Mouse (Mus musculus): ENCODE measurements around the gene Hipk4.
"Not testable (repeated sequence)": the region's sequence is repeated elsewhere in the genome, so short reads cannot be mapped to it uniquely, and the experiment has no call there.

The Hipk4 gene

DNA sequence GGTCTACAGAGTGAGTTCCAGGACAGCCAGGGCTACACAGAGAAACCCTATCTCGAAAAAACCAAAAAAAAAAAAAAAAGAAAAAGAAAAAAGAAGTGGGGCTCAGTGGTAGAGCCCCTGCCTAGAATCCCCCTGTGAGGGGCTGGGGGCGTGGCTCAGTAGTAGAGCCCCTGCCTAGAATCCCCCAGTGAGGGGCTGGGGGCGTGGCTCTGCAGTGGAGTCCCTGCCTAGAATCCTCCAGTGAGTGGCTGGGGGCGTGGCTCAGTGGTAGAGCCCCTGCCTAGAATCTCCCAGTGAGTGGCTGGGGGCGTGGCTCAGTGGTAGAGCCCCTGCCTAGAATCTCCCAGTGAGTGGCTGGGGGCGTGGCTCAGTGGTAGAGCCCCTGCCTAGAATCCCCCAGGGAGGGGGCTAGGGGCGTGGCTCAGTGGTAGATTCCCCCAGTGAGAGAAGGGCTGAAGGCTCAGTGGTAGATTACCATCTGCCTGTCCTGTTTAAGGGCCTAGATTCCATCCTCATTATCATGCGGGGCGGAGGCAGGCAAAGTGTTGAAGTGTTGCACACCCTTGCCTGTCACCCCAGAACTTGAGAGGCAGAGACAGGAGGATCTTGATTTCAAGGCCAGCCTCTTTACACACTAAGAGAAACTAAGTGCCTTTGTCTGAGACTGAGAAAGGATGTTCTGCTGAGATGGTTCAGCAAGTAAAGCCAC, 28.3 kb upstream of the Hipk4 start:
- DNase-seq (ENCODE audit: low read depth) = not testable (repeated sequence)

DNA sequence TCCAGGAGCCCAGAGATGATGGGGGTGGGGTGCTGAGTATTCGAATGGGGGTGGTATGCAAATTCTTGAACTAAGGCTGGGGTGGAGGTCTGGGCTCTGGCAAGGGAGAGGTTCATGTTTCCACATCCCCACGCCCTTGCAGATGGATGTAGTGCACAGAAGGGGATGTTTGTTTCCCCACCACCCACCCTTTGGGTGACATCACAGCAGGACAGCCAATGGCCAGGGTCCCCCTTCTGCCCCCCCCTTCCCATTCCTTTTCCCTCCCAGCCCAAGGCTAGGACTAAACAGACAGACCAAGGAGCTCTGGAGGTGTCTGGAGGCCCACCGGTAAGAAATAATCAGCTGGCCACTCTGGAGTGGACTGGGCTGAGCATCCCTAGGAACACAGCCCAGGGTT, 24.0 kb upstream of the Hipk4 start, which contains the start of gene Prx:
Gene Prx, plus strand, starts transcription at position 289 of the 400 bp plus-strand sequence.
- no peak for DNase-seq (ENCODE audit: low read depth)

DNA sequence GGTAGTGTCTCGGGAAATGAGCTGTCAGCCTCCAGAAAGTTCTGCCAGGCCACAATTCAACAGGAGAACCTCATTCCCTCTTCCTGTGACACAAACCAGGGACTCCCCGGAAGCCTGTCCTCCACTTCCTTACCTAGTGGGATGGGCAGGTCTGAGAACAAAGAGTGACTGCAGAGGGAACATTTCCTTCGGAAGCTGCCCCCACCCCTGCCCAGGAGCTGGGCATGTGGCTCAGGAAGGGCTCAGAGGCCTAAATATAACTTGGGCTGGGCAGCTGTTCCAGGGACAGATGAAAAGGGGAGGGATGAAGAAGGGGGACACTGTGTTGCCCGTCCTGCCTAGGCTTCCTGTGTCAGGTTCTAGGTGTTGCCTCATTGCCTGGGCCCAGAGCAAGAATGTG, 21.4 kb upstream of the Hipk4 start:
- DNase-seq (ENCODE audit: low read depth) = no peak

GRCm38 (mm10) chr7:27506765-27507370, 16.2 kb upstream of the Hipk4 start:
- DNase-seq (ENCODE audit: low read depth) = no peak

GRCm38 (mm10) chr7:27507711-27508647, 15.1 kb upstream of the Hipk4 start:
- peak; percentile 98 for DNase-seq (ENCODE audit: low read depth)

DNA sequence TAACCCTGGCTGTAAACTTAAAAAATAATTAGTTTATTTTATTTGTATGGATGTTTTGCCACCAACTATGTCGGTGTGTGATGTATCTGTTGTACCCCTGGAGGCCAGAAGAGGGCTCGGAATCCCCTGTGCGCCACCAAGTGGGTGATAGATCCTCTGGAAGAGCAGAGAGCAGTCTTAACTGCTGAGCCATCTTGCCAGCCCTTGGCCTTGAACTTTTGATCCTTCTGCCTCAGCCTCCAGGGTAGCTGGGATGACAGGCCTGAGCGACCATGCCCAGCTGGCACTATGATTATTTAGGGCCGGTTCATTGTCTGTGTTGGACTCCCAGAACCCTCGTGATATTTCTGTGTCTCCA, 14.4 kb upstream of the Hipk4 start:
- DNase-seq (ENCODE audit: low read depth) = peak; percentile 73

- DNase-seq (ENCODE audit: low read depth) = no peak
Observed at GRCm38 (mm10) chr7:27510809-27511208, 12.3 kb upstream of the Hipk4 start.

- no peak for DNase-seq (ENCODE audit: low read depth)
Observed at GRCm38 (mm10) chr7:27514961-27515360, 8.1 kb upstream of the Hipk4 start.

DNA sequence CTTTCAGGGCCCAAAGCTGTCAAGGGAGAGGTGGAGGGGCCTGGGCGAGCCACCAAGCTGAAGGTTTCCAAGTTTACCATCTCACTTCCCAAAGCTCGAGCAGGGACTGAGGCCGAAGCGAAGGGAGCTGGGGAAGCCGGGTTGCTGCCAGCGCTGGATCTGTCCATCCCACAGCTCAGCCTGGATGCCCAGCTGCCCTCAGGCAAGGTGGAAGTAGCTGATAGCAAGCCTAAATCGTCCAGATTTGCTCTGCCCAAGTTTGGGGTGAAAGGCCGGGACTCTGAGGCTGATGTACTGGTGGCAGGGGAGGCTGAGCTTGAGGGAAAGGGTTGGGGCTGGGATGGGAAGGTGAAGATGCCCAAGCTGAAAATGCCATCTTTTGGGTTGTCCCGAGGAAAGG, 4.8 kb upstream of the Hipk4 start:
- no peak for DNase-seq (ENCODE audit: low read depth)

DNA sequence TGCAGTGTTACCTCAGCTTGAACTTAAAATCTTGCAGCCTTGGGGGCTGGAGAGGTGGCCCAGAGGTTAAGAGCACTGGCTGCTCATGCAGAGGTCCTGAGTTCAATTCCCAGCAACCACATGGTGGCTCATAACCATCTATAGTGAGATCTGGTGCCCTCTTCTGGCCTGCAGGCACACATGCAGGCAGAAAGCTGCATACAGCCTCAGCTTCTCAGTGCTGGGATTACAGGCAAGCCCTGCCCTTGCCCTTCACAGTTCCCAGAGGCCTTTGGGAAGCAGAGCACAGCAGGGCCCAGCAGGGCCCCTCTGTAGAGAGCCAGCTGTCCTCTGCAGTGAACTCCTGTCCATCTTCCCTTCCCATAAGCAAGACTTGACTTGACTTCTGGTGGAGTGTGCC, 3.0 kb upstream of the Hipk4 start:
- DNase-seq (ENCODE audit: low read depth) = no peak

- no peak for DNase-seq (ENCODE audit: low read depth)
Observed at GRCm38 (mm10) chr7:27520599-27520998, 2.5 kb upstream of the Hipk4 start.

DNA sequence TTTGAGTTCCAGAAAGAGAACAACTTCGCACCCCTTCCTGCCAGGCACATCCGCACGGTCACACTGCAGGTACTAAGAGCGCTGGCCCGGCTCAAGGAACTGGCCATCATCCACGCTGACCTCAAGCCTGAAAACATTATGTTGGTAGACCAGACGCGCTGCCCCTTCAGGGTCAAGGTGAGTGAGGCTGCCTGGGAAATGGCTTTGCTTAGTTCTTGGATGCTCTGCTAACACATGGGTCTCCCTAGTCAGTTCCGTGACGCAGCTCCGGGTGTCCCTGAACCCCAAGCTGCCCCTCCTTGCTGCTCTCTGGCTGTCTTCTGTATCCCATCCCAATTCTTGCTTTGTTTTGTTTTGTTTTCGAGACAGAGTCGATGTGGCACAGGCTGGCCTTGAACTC, 738 bp downstream of the Hipk4 start:
- no peak for DNase-seq (ENCODE audit: low read depth)

- peak; percentile 88 for DNase-seq (ENCODE audit: low read depth)
Observed at GRCm38 (mm10) chr7:27526039-27526827, 3.2 kb downstream of the Hipk4 start.

DNA sequence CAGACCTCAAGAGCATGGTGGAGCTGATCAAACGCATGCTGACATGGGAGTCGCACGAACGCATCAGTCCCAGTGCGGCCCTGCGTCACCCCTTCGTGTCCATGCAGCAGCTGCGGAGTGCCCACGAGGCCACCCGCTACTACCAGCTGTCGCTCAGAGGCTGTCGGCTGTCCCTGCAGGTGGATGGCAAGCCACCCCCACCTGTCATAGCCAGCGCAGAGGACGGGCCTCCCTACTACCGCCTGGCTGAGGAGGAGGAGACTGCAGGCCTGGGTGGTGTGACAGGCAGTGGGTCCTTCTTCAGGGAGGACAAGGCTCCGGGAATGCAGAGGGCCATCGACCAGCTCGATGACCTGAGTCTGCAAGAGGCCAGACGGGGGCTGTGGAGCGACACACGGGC, 6.0 kb downstream of the Hipk4 start:
- no peak for DNase-seq (ENCODE audit: low read depth)

GRCm38 (mm10) chr7:27530937-27531336, 7.9 kb downstream of the Hipk4 start:
- DNase-seq (ENCODE audit: low read depth) = no peak

GRCm38 (mm10) chr7:27531707-27532106, 8.6 kb downstream of the Hipk4 start:
- no peak for DNase-seq (ENCODE audit: low read depth)

DNA sequence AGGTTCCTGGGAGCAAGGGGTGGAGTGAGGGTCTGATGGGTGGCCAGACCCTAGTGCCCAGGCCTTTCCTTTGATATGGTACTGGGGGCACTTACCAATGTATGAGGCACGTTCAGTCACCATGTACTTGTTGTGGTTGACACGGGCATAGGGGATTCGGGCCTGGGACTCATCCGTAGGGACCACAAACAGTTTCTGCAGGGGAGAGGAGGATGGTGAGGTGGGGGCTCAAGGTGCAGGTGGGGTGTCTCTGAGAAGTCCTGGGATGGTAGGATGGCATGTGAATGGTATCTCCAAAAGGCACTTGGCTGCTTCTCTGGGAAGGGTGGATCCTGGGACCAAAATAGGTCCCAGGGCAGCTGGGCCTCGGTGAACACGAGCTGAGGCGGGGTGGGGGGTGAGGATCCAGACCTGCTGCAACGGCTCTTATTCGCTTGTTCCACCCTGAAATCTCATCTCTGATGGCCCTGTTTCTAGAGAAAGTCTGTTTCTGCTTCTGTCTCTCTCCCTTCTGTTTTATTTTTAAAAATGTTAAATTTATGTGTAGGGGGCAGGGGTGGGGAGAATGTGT, 9.5 kb downstream of the Hipk4 start:
- DNase-seq (ENCODE audit: low read depth) = no peak

- peak; percentile 79 for DNase-seq (ENCODE audit: low read depth)
Observed at GRCm38 (mm10) chr7:27535386-27535785, 12.3 kb downstream of the Hipk4 start.

- DNase-seq (ENCODE audit: low read depth) = no peak
Observed at GRCm38 (mm10) chr7:27536618-27537017, 13.6 kb downstream of the Hipk4 start.

- no peak for DNase-seq (ENCODE audit: low read depth)
Observed at GRCm38 (mm10) chr7:27537998-27538397, 14.9 kb downstream of the Hipk4 start.

- no peak for DNase-seq (ENCODE audit: low read depth)
Observed at GRCm38 (mm10) chr7:27538797-27539196, 15.7 kb downstream of the Hipk4 start.

- DNase-seq (ENCODE audit: low read depth) = peak; percentile 51
Observed at GRCm38 (mm10) chr7:27540521-27540920, 17.5 kb downstream of the Hipk4 start.

Measured in c-Kit-positive CD71-positive TER-119-negative erythroid progenitor cells, embryonic 14.5 days (primary cell).